Mouse (Mus musculus): ENCODE data around the gene Ltbr. TPM values are rescaled to one million over a fixed set of nuclear protein-coding genes. Genes with fewer than 3 reads are reported as not detected.
"Not testable (repeated sequence)": the region's sequence is repeated elsewhere in the genome, so short reads cannot be mapped to it uniquely, and the experiment has no call there.

Gene Ltbr
- total RNA-seq, 2 experiments from 2014 or later: 20.3 to 21.2 TPM

GRCm38 (mm10) chr6:125318981-125319918 is 5.6 kb upstream of the Ltbr start:
- DNase-seq: peak; percentile 50
- intact Hi-C loops (cut with DNase I): no loop called here

GRCm38 (mm10) chr6:125317077-125317476 is 3.4 kb upstream of the Ltbr start:
- TF ChIP-seq CTCF (IDR thresholded peaks at IDR 0.05): no peak
- Histone ChIP-seq H3K27ac (no peak overlapping the region), H3K4me3 (no peak overlapping the region)
- intact Hi-C loops (cut with DNase I): no loop called here
- DNase-seq: peak; percentile 6

More at GRCm38 (mm10) chr6:125318981-125319918, 5.6 kb upstream of the Ltbr start:
- no peak overlapping the region for H3K4me3 ChIP-seq
- H3K27ac ChIP-seq: peak overlapping the region; percentile 54; the same call in 1 of the 2 replicates
- no peak for TF ChIP-seq CTCF (IDR thresholded peaks at IDR 0.05)

DNA sequence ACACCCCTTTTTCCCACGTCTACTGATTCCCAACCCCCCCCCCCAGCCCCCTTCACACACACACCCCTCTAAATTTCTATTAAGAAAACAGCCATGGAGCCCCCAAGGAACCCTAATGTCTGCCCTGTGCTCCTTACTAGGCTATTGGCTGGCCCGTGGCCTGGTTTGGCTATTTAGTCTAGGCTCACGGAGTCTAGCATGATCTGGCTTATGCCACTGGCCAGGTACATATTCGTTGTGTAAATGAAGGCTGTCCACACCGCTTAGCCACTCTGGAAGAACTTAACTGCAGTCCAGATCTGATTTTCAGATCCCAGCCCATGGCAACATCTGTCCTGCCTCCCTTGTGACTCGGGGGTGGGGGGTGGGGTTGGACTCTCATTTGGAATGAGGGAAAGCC is 1.1 kb upstream of the Ltbr start:
- no peak for DNase-seq
- TF ChIP-seq CTCF (IDR thresholded peaks at IDR 0.05): no peak
- intact Hi-C loops (cut with DNase I): no loop called here
- Histone ChIP-seq H3K27ac (peak overlapping the region; percentile 94; the same call in 1 of the 2 replicates), H3K4me3 (no peak overlapping the region)

DNA sequence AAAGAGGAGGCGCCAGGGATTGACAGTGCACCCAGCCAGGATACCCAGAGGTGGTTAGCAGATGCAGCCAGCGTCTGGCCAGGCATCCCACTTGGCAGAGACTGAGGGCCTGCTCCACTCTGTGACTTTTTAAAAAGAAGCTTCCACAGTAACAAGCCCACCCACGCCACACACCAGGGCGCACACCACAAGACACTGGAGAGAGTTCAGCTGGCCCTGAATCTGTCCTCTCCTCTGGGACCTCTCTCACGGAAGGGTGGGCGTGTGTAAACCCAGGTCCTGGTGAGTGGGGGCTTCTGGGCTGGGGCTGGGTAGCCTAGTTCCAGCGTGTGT is 512 bp upstream of the Ltbr start:
- H3K4me3 ChIP-seq: peak overlapping the region; percentile 78
- peak overlapping the region; percentile 94 for H3K27ac ChIP-seq
- no peak for DNase-seq
- no peak for TF ChIP-seq CTCF (IDR thresholded peaks at IDR 0.05)
- intact Hi-C loops (cut with DNase I): no loop called here

- DNase-seq: peak; percentile 34
- Histone ChIP-seq H3K27ac (peak overlapping the region; percentile 94), H3K4me3 (peak overlapping the region; percentile 78)
- intact Hi-C loops (cut with DNase I): loop anchor here (2.0 kb wide), 1 partner anchor 36 kb away; the partner anchor contains the start of gene Tnfrsf1a
- TF ChIP-seq CTCF (IDR thresholded peaks at IDR 0.05): no peak
These were observed 917 bp downstream of the Ltbr start for GRCm38 (mm10) chr6:125312581-125313355.

GRCm38 (mm10) chr6:125312171-125312570 is 1.5 kb downstream of the Ltbr start:
- Histone ChIP-seq H3K4me3 (peak overlapping the region; percentile 78), H3K27ac (peak overlapping the region; percentile 94)
- no peak for TF ChIP-seq CTCF (IDR thresholded peaks at IDR 0.05)
- no peak for DNase-seq
- intact Hi-C loops (cut with DNase I): loop anchor here (2.0 kb wide), 1 partner anchor 37 kb away; the partner anchor contains the start of gene Tnfrsf1a

DNA sequence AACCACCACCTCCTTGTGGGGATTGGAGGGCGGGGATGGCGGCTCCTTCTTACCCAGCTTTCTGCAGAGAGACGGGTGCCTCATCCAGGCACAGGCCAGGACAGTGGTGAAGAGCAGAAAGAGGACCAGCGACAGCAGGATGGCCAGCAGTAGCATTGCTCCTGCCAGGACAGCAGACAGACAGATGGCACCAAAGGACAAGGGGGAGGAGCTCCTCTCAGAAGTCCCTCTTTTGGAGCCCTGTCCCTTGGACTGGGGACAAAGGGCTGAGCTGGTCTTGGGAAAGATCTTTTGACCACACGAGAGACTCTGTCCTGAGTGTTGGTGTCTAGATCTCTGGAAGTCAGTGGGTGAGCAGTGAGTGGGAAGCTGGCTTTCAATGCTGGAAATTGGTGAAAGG is 4.3 kb downstream of the Ltbr start:
- DNase-seq: no peak
- intact Hi-C loops (cut with DNase I): no loop called here
- no peak overlapping the region for H3K4me3 ChIP-seq
- no peak for TF ChIP-seq CTCF (IDR thresholded peaks at IDR 0.05)
- H3K27ac ChIP-seq: no peak overlapping the region

DNA sequence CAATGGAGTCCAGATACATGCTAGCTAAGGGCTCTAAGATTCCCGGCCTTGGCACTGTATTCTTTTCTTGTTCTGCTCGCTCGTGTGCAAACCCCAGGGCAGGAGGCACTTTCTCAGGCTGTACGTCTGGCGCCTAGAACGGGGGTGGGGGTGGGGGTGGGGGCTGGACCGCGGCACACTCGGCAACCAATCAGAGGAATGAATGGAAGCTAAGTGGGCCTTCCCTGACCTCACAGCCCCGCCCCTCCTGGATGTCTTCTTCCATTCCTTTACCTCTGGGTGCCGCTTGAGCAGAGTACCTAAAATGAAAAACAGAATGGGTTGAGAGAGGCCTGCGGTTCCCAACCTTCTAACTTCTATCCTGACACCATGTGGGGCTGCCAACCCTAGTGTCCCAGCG is 4.8 kb downstream of the Ltbr start:
- intact Hi-C loops (cut with DNase I): no loop called here
- no peak for TF ChIP-seq CTCF (IDR thresholded peaks at IDR 0.05)
- peak; percentile 13 for DNase-seq

DNA sequence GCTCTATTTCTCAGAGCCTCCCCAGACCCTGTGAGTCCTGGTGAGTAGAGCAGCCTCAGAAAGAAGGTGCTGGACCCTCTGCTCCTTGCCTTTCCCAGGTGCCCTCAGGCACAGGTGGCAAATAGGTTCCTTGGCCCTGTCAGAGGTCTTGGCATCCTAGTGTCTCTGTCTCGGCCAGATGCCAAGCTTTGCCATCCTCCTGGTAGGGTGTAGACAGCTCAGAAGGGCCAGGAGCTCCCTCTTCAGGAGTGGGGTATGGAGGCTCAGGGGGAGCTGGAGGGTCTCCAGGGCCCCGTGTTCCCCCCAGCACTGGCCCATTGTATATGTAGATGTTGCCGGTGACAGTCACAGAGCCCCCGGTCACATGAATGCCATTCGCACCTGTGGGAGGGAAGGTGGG is 6.6 kb downstream of the Ltbr start:
- no peak for TF ChIP-seq CTCF (IDR thresholded peaks at IDR 0.05)
- Histone ChIP-seq H3K27ac (no peak overlapping the region), H3K4me3 (no peak overlapping the region)
- intact Hi-C loops (cut with DNase I): no loop called here
- DNase-seq: no peak

More for the DNA sequence above, 4.8 kb downstream of the Ltbr start:
- H3K27ac ChIP-seq: no peak overlapping the region
- H3K4me3 ChIP-seq: no peak overlapping the region

DNA sequence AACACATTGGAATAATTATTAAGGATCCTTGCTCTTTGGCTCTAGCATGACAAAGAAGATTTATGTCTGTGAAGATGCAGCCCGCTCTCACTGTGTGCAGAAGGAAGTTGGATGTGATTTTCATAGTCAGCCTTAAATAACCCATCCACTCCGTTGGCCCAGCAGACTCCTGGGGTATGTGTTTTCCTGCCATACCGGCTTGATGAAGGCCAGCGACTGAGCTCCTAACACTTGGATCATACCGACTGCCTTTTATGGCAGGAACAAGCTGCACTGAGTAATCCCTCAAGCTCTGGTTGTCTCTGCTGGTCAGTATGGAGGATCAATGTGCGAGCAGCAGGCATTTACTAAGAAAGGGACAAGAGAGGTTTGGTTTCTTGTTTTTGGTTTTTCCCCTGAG is 8.2 kb downstream of the Ltbr start:
- no peak overlapping the region for H3K4me3 ChIP-seq
- peak overlapping the region; percentile 31; the same call in 1 of the 2 replicates for H3K27ac ChIP-seq
- intact Hi-C loops (cut with DNase I): no loop called here
- TF ChIP-seq CTCF (IDR thresholded peaks at IDR 0.05): no peak
- DNase-seq: peak; percentile 20

- H3K27ac ChIP-seq; DNase-seq; H3K4me3 ChIP-seq; intact Hi-C loops (cut with DNase I): not testable (repeated sequence)
These were observed 9.3 kb downstream of the Ltbr start for GRCm38 (mm10) chr6:125304408-125304807.

DNA sequence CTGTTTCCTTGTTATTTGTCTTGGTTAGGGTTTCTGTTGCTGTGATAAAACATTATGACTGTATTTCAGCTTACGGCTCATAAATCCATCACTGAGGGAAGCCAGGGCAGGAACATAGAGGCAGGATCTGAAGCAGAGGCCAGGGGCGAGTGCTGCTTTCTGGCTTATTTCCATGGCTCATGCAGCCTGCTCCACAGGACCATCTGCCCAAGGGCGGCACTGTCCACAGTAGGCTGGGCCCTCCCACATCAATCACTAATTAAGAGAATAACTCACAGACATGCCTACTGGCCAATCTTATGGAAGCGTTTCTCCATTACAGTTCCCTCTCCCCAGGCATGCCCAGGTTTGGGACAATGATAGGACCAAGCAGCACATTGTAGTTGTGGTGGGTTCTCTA is 10.4 kb downstream of the Ltbr start:
- no peak for DNase-seq
- TF ChIP-seq CTCF (IDR thresholded peaks at IDR 0.05): no peak
- intact Hi-C loops (cut with DNase I): no loop called here
- Histone ChIP-seq H3K27ac (no peak overlapping the region), H3K4me3 (no peak overlapping the region)
